Mouse (Mus musculus) large intestine, adult 2 months (tissue): ENCODE data around the gene Podnl1. TPM values are rescaled to one million over a fixed set of nuclear protein-coding genes. Genes with fewer than 3 reads are reported as not detected.

Experiments used
- DNase-seq: peaks from one replicate; pipeline ENCODE4 v3.0.0-alpha.2; 2012; ENCODE audit warnings: low read depth, low spot score
- WGBS: fragments of 180-500 bp; shearing (Covaris S2); methylation state at CpG from one replicate; pipeline ENCODE4 v1.1.7; 2018; 5-methylcytosine and 5-hydroxymethylcytosine counted together
- polyA plus RNA-seq: library from polyadenylated mRNA; depleted of rRNA; stranded (reverse); fragments of >200 nt; gene quantifications from 2 replicates; pipeline ENCODE4 v1.2.3, GENCODE M21; 2012; rRNA removed

Gene Podnl1
- polyA plus RNA-seq, 1 experiment, result 5.6 TPM

DNA sequence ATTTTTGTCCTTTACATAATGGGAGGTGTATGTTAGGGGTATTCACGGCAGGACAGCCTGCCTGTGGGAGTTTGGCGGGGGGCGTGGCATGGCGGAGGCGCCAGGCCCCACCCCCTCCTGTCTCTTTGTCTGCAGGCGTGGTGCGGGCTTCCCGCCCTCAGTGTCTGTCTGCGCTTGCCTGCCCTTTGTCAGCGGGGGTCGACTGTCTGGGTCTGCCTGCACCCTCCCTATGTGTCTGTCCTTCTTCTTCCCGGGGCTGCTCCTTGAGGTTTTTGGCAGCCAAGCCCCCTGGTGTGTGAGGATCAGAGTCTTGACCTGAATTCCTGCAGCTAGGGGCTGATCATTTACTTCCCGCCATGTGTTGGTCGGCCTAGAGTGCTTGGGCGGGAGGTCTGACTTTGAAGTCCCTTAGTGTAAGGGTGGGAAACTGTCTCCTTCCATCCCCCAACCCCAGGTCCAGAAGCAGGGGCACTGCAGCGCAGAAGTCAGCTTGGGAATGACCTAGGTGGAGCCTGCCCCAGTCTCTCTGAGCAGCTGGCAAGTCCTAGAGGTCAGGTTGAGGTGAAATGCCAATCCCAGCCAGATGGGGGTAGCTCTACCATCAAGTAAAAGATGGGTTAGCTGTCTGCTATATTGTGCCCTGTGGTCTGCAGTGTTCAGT is 54.9 kb downstream of the Podnl1 start:
- 16% methylated on average over 16 of the region's 16 CpGs for WGBS
- DNase-seq, result no peak

Other genes with a start within 250 kb of the Podnl1 start
- 13.4 and 18.8 TPM in 2 replicates for gene Adgrl1, start 225.9 kb upstream of the Podnl1 start, polyA plus RNA-seq
- gene Gm10644, start 170.8 kb upstream of the Podnl1 start, polyA plus RNA-seq, result 0.43 and 0.52 TPM in 2 replicates
- gene Asf1b, start 170.5 kb upstream of the Podnl1 start, polyA plus RNA-seq, result 35.0 and 42.7 TPM in 2 replicates
- gene Prkaca, start 153.0 kb upstream of the Podnl1 start, polyA plus RNA-seq, result 59.9 and 65.0 TPM in 2 replicates
- gene Samd1, start 128.3 kb upstream of the Podnl1 start, polyA plus RNA-seq, result 35.7 and 37.6 TPM in 2 replicates
- 0.27 and 0.30 TPM in 2 replicates for gene 1700067K01Rik, start 124.5 kb upstream of the Podnl1 start, polyA plus RNA-seq
- gene 2210011C24Rik, start 113.8 kb upstream of the Podnl1 start, polyA plus RNA-seq, result 2.3 and 3.2 TPM in 2 replicates
- 0.11 TPM in 1 of 2 replicates, not detected in the other for gene Palm3, start 104.5 kb upstream of the Podnl1 start, polyA plus RNA-seq
- gene Il27ra, start 83.4 kb upstream of the Podnl1 start, polyA plus RNA-seq, result 5.5 and 6.5 TPM in 2 replicates
- gene Rln3, start 81.0 kb upstream of the Podnl1 start, polyA plus RNA-seq, result 0.49 and 0.56 TPM in 2 replicates
- 0.82 and 1.1 TPM in 2 replicates for gene Gm10643, start 60.9 kb upstream of the Podnl1 start, polyA plus RNA-seq
- 19.0 and 25.2 TPM in 2 replicates for gene Rfx1, start 59.2 kb upstream of the Podnl1 start, polyA plus RNA-seq
- gene Dcaf15, start 21.2 kb upstream of the Podnl1 start, polyA plus RNA-seq, result 73.4 and 87.9 TPM in 2 replicates
- 30.2 and 38.0 TPM in 2 replicates for gene Cc2d1a, start 21.9 kb downstream of the Podnl1 start, polyA plus RNA-seq
- 0.22 and 0.32 TPM in 2 replicates for gene 4930432K21Rik, start 22.0 kb downstream of the Podnl1 start, polyA plus RNA-seq
- 0.22 and 0.30 TPM in 2 replicates for gene Nanos3, start 59.2 kb downstream of the Podnl1 start, polyA plus RNA-seq
- gene Zswim4, start 111.1 kb downstream of the Podnl1 start, polyA plus RNA-seq, result 10.4 and 16.4 TPM in 2 replicates
- gene D8Ertd738e, start 123.7 kb downstream of the Podnl1 start, polyA plus RNA-seq, result 137 and 143 TPM in 2 replicates
- gene Mri1, start 131.3 kb downstream of the Podnl1 start, polyA plus RNA-seq, result 23.6 and 35.9 TPM in 2 replicates
- 31.5 and 38.3 TPM in 2 replicates for gene Ccdc130, start 144.4 kb downstream of the Podnl1 start, polyA plus RNA-seq